Mouse (Mus musculus) neutrophil, adult 83 days (primary cell): ENCODE measurements around the gene Tmem266. TPM values are rescaled to one million over a fixed set of nuclear protein-coding genes. Genes with fewer than 3 reads are reported as not detected.

Experiments used
- total RNA-seq, 2 experiments: library from RNA; stranded (reverse); gene quantifications; one replicate each; pipeline ENCODE4 v1.2.4; 2023

The Tmem266 gene
- total RNA-seq, result not detected

GRCm38 (mm10) chr9:55326515-55327233, at the start of gene Tmem266, which contains the start of gene Nrg4:
Gene Tmem266, plus strand, starts transcription at chr9:55326913.
Gene Nrg4, minus strand, starts transcription at chr9:55326844.

Other genes starting within 250 kb of the Tmem266 start
- 10 to 100 TPM; 29.2 to 33.4 TPM for gene Ube2q2, start 178.1 kb upstream of the Tmem266 start, total RNA-seq
- gene Fbxo22, start 118.0 kb upstream of the Tmem266 start, total RNA-seq, result 10 to 100 TPM; 29.9 to 34.1 TPM
- gene Nrg4, start 69 bp upstream of the Tmem266 start, total RNA-seq, result 10 to 100 TPM; 13.8 to 15.2 TPM
- gene Etfa, start 185.3 kb downstream of the Tmem266 start, total RNA-seq, result 10 to 100 TPM; 40.1 to 41.9 TPM
- gene Isl2, start 211.8 kb downstream of the Tmem266 start, total RNA-seq, result not detected